Mouse (Mus musculus) testis, adult 2 months (tissue): ENCODE measurements around the gene Gm19426.

Source experiments
- CTCF ChIP-seq: fragments of 200-500 bp; IDR thresholded peaks from 2 replicates; pipeline ENCODE4 v1.5.1; 2012; ENCODE audit warnings: low read depth, mild to moderate bottlenecking, inconsistent platforms, low read length, moderate library complexity; ENCODE audit not compliant: control insufficient read depth, insufficient read depth, insufficient replicate concordance
- POLR2A ChIP-seq: fragments of 200-500 bp; IDR thresholded peaks from 2 replicates; pipeline ENCODE4 v1.6.1; 2012; ENCODE audit warnings: low read depth, mild to moderate bottlenecking, inconsistent platforms, low read length, moderate library complexity; ENCODE audit not compliant: control insufficient read depth

DNA sequence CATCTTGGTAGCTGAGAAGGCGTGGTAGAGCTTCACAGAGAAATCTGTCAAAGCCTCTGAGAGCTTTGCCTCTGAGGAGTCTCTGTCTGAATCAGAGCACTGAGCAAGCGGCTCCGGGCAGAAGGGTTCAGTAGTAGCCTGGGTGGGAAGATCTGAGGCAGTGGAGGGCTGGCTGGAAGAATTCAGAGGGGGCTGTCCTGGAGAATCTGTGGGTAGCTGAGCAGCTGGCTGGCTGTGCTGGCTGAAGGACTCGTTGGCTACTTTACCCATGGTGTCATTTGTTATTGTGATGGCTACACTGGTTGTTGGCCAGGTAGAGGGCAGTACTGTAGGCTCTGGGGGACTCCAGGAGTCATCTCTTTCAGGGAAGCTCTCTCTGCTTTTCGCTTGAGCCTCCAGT is 29.7 kb upstream of the Gm19426 start:
- no peak for TF ChIP-seq POLR2A
- TF ChIP-seq CTCF: no peak
